26 mouse cellular contexts compared by ENCODE assay signal in the genomic region with DNA sequence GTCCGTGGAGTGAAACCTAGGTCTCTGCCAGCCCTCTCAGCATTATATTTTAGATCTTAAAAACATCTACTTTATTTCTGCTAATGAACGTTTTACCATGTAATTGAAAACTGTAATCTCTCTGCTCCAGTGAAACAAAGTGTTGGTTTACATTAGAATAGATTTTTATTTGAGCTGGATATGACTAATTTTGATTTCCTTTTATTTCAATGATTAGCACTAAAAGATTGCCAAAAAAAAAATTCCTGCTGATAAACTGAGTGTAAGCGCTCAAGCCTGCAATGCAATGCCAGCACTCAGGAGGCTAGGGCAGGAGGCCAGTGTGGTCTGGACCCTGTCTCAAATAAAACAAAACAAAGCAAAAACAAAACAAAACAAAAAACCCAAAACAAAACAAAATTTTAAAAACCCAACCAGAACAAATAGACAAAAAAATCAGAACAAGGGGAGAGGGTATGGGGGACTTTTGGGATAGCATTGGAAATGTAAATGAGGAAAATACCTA.
DNase-seq lines count a peak whose midpoint lies in the region; ATAC-seq and TF ChIP-seq lines count a peak whose summit lies in the region.
"Had no signal": no experiment of that assay in that cellular context is flagged by ENCODE, and none has a peak within 500 bp of the region (broad histone marks: within the 10 kb centered on the region; RNA-seq: fewer than 3 reads in every experiment).

No protein-coding gene starts in this region.

- DNase-seq in cerebellum, postnatal 10 days: peak; percentile 84 to 89
- DNase-seq in cerebellum, postnatal 36 days: no peak
- peak; percentile 5 for DNase-seq in heart, adult 11 months
- no peak for DNase-seq in heart, postnatal 36 days
- DNase-seq in lung, embryonic 14.5 days: peak; percentile 49
- DNase-seq in lung, postnatal 10 days: no peak
- DNase-seq in Muller cell, postnatal 12 days (ENCODE audit: inconsistent ontology term): peak; percentile 92
- DNase-seq: adrenal gland, adult 2 months; adrenal gland, postnatal 10 days; adrenal gland, postnatal 25 days; B cell, adult 2 months; cerebellum, adult 11 months; cerebellum, adult 18-20 months; cerebellum, adult 8-10 months; cerebellum, postnatal 25 days; embryo, embryonic 11 days had no signal

- no peak for ATAC-seq in lung, embryonic 14.5 days (ENCODE audit: insufficient read depth)
- ATAC-seq: CD4-positive, CD25-positive, alpha-beta regulatory T cell, adult 4 months; forebrain, embryonic 14.5 days; forebrain, embryonic 16.5 days had no signal

- no peaks in the 10 kb centered on the region for H3K9me3 ChIP-seq in lung, embryonic 14.5 days (ENCODE audit: low read depth, low read length)
- H3K9me3 ChIP-seq: embryonic facial prominence, embryonic 13.5 days; embryonic facial prominence, embryonic 15.5 days; forebrain, embryonic 10.5 days; forebrain, embryonic 12.5 days; G1E had no signal

- no peak overlapping the region for H3K27ac ChIP-seq in lung, embryonic 14.5 days (ENCODE audit: low read depth)
- H3K27ac ChIP-seq: embryonic facial prominence, embryonic 13.5 days; embryonic facial prominence, embryonic 15.5 days; forebrain, embryonic 10.5 days; forebrain, embryonic 12.5 days had no signal

- no peak overlapping the region for H3K4me2 ChIP-seq in lung, embryonic 14.5 days
- H3K4me2 ChIP-seq: embryonic facial prominence, embryonic 13.5 days; embryonic facial prominence, embryonic 15.5 days; forebrain, embryonic 12.5 days had no signal

- H3K4me3 ChIP-seq in lung, embryonic 14.5 days (ENCODE audit: low read depth, low read length): no peak overlapping the region
- H3K4me3 ChIP-seq: embryonic facial prominence, embryonic 13.5 days; embryonic facial prominence, embryonic 15.5 days; erythroblast, embryonic 14.5 days; forebrain, embryonic 10.5 days; forebrain, embryonic 12.5 days had no signal

- no peak overlapping the region for H3K9ac ChIP-seq in lung, embryonic 14.5 days
- H3K9ac ChIP-seq: embryonic facial prominence, embryonic 13.5 days; embryonic facial prominence, embryonic 15.5 days; forebrain, embryonic 12.5 days had no signal

- H3K36me3 ChIP-seq in lung, embryonic 14.5 days (ENCODE audit: insufficient read depth): no peaks in the 10 kb centered on the region
- H3K36me3 ChIP-seq: embryonic facial prominence, embryonic 13.5 days; embryonic facial prominence, embryonic 15.5 days; forebrain, embryonic 10.5 days; forebrain, embryonic 12.5 days; G1E had no signal

- WGBS in lung, embryonic 14.5 days: 55% methylated on average over 3 of the region's 3 CpGs

- TF ChIP-seq CTCF in lung, embryonic 14.5 days (IDR thresholded peaks at IDR 0.05; ENCODE audit: low read depth): no peak

- no peaks in the 10 kb centered on the region for H3K27me3 ChIP-seq in lung, embryonic 14.5 days (ENCODE audit: insufficient read depth, low read length)
- H3K27me3 ChIP-seq: CH12.LX; embryonic facial prominence, embryonic 13.5 days; embryonic facial prominence, embryonic 15.5 days; forebrain, embryonic 12.5 days had no signal

- H3K4me1 ChIP-seq in lung, embryonic 14.5 days (ENCODE audit: insufficient read depth): peaks cover 4% of the 10 kb centered on the region; the same call in 1 of the 2 replicates
- H3K4me1 ChIP-seq: embryonic facial prominence, embryonic 13.5 days; embryonic facial prominence, embryonic 15.5 days; forebrain, embryonic 12.5 days had no signal

- intact Hi-C loops in heart, postnatal 36 days (cut with DNase I): no loop called here

Comparison
In these comparisons a context has a peak if more than half of its experiments do, and no peak if none do; other contexts are left out.
1. DNase-seq: peak in cerebellum, postnatal 10 days (2 of 2), heart, adult 11 months (single experiment), lung, embryonic 14.5 days (single experiment) and Muller cell, postnatal 12 days (single experiment); none in cerebellum, postnatal 36 days (0 of 2), heart, postnatal 36 days (0 of 2) and lung, postnatal 10 days (single experiment).